10 mouse cellular contexts compared by ENCODE assay signal in the genomic region with DNA sequence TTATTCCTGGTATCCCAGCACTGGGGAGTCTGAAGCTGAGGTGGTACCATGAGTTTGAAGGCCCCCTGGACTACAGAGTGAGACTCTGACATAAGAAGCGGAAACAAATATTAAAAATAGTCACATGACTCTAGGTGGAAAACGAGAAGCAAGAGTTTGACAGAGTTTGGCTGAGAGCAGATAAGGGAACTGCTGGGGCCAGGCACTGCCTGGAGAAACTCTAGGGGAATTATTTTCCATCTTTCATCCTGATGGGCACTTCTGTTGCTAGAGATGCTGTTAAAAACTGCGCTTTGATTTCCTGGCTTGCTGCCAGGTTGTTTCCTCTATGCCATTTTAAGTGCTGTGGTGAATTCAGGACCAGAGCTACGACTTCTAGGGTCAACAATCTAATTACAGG.
DNase-seq lines count a peak whose midpoint lies in the region; ATAC-seq and TF ChIP-seq lines count a peak whose summit lies in the region.
"Had no signal": no experiment of that assay in that cellular context is flagged by ENCODE, and none has a peak within 500 bp of the region (broad histone marks: within the 10 kb centered on the region; RNA-seq: fewer than 3 reads in every experiment).

No protein-coding gene starts in this region.

- peak; percentile 15 to 38 for DNase-seq in adrenal gland, postnatal 36 days
- DNase-seq in adrenal gland, adult 8-10 months, result no peak
- DNase-seq in lung, postnatal 0 days (ENCODE audit: low spot score), result peak; percentile 15
- DNase-seq in lung, postnatal 4 days, result no peak
- peak; percentile 33 to 62 for DNase-seq in spleen, adult 2 months (ENCODE audit: low read depth in 1 of 2, low spot score in 2 of 2)
- no peak for DNase-seq in layer of hippocampus, adult 9-10 months (ENCODE audit: low spot score)
- DNase-seq in right cerebral cortex, adult 18-20 months, result no peak

- no peaks in the 10 kb centered on the region for H3K36me3 ChIP-seq in lung, postnatal 0 days (ENCODE audit: insufficient read depth, low read length)
- no peaks in the 10 kb centered on the region for H3K36me3 ChIP-seq in spleen, adult 2 months (ENCODE audit: control insufficient read depth, insufficient read depth, low read length)
- H3K36me3 ChIP-seq: limb, embryonic 13.5 days had no signal

- no peak; the same call in 1 of the 2 replicates for TF ChIP-seq POLR2A in spleen, adult 2 months (IDR thresholded peaks at IDR 0.05; ENCODE audit: low read depth, low read length)

- 16% methylated on average over 4 of the region's 4 CpGs for WGBS in lung, postnatal 0 days
- 6% methylated on average over 4 of the region's 4 CpGs for WGBS in spleen, adult 2 months

- no peak overlapping the region for H3K9ac ChIP-seq in lung, postnatal 0 days (replicated peaks; ENCODE audit: low read depth)
- H3K9ac ChIP-seq: limb, embryonic 13.5 days had no signal

- ATAC-seq in lung, postnatal 0 days, result no peak
- ATAC-seq in hematopoietic stem cell, adult 5-6 weeks (replicated peaks in 1 of 2; ENCODE audit: insufficient read depth in 1 of 2, low FRiP score in 2 of 2, low TSS enrichment in 1 of 2, low read depth in 1 of 2, poor library complexity in 2 of 2, severe bottlenecking in 2 of 2), result peak; percentile 75 to 76

- no peak for TF ChIP-seq CTCF in lung, postnatal 0 days (IDR thresholded peaks at IDR 0.05)
- no peak for TF ChIP-seq CTCF in spleen, adult 2 months (IDR thresholded peaks at IDR 0.05; ENCODE audit: extremely low read depth, insufficient read depth, insufficient read length, insufficient replicate concordance)

- no peaks in the 10 kb centered on the region for H3K27me3 ChIP-seq in lung, postnatal 0 days (replicated peaks; ENCODE audit: insufficient read depth, low read length)
- no peaks in the 10 kb centered on the region for H3K27me3 ChIP-seq in spleen, adult 2 months (ENCODE audit: control insufficient read depth, insufficient read depth, low read length)
- H3K27me3 ChIP-seq: limb, embryonic 13.5 days had no signal

- no peaks in the 10 kb centered on the region for H3K4me1 ChIP-seq in lung, postnatal 0 days (ENCODE audit: insufficient read depth, low read depth, low read length)
- peaks cover 38% of the 10 kb centered on the region for H3K4me1 ChIP-seq in spleen, adult 2 months (ENCODE audit: control insufficient read depth, insufficient read depth, insufficient read length)

- TF ChIP-seq EP300 in lung, postnatal 0 days (IDR thresholded peaks at IDR 0.05), result no peak

- no peaks in the 10 kb centered on the region for H3K9me3 ChIP-seq in lung, postnatal 0 days (ENCODE audit: low read length)
- H3K9me3 ChIP-seq: limb, embryonic 13.5 days had no signal

- H3K4me3 ChIP-seq in lung, postnatal 0 days (ENCODE audit: low read depth, low read length), result no peak overlapping the region
- H3K4me3 ChIP-seq in spleen, adult 2 months (ENCODE audit: extremely low read depth, insufficient read depth, insufficient read length), result no peak overlapping the region
- H3K4me3 ChIP-seq: heart, adult 2 months; limb, embryonic 13.5 days had no signal

- H3K27ac ChIP-seq in lung, postnatal 0 days (ENCODE audit: low read length), result no peak overlapping the region
- peak overlapping the region; percentile 81 for H3K27ac ChIP-seq in spleen, adult 2 months (ENCODE audit: insufficient read depth, low read length)
- H3K27ac ChIP-seq: heart, adult 2 months; limb, embryonic 13.5 days had no signal

- no peak overlapping the region for H3K4me2 ChIP-seq in lung, postnatal 0 days (replicated peaks; ENCODE audit: low read depth, low read length)
- H3K4me2 ChIP-seq: limb, embryonic 13.5 days had no signal

Comparison
In these comparisons a context has a peak if more than half of its experiments do, and no peak if none do; other contexts are left out.
1. DNase-seq: peak in adrenal gland, postnatal 36 days (2 of 2), lung, postnatal 0 days (single experiment) and spleen, adult 2 months (2 of 2); none in adrenal gland, adult 8-10 months (single experiment), lung, postnatal 4 days (0 of 2), layer of hippocampus, adult 9-10 months (single experiment) and right cerebral cortex, adult 18-20 months (single experiment).